Mouse (Mus musculus) spleen, postnatal 10 days (tissue): ENCODE results near the gene Xpc.
"Not testable (repeated sequence)": the region's sequence is repeated elsewhere in the genome, so short reads cannot be mapped to it uniquely, and the experiment has no call there.

Experiments used
- DNase-seq, 2 experiments: peaks; one replicate each; pipeline ENCODE4 v3.0.0; 2021 to 2022; ENCODE audit warnings: low spot score in 2 of 2

Gene Xpc

DNA sequence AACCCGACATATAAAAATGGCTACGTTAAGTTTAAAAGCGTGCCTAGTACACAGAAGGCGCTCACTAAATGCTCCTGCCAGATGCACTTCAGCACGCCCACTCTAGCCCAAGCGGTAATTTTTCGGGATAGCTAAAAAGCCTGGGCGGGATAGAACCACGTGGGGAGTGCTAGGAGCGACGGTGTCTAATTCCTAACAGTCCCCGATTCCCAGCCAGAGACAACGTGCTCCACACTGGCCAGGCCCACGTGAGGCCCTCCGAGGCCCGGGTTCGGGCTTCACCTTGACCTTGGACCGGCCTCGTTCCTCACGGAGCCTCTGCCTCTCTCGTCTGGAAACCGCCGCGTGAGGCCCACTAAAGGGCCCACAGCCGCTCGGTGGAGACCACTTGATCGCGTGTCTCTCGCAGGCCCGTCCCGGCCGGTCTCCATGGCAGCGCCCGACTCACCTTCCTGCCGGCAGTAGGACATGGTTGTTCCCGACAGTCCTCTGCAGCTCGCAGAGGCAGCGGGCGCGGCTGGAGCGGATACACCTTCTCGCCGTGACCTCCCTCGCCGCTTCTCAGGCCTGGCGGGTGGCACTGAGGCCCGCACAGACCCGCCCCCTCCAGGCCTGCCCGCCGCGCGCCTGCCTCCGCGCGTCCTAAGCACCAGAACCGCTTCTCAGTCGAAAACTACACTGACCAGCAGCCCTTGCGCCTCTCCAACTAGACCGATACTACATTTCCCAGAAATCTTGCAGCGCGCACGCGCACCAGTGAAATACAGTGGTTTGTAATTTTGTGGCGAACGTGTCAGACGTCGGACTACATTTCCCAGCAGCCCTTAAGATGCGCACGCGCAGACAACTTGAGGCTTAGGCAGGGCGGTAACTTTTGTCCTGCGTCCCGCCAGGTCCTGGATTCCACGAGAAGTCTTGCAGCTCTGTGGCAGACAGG, 42.6 kb downstream of the Xpc start, which contains the start of the genes Chchd4 and Tmem43:
Chchd4 (minus strand) TSS at position 679 of the 937 bp plus-strand sequence.
Tmem43 (plus strand) TSS at position 836 of the 937 bp plus-strand sequence.
- DNase-seq = peak; percentile 96 to 99

DNA sequence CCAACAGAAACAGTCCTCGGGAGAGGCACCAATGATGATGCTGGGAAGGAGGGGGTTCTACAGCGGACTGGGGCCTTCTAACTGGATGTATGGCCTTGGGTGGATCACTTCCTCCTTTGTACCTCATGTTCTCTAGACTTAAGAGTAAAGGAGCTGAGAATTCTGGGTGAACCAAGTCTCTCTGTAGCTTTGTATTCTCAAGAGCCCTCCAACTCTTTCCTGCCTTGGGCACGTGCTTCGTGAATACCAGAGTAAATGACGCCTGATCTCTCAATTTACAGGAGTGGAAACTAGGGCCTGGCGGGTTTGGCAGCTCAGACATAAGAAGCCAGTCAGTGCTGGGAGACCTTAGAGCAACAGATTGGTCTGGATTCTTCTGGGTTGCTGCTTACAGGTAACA, 43.4 kb downstream of the Xpc start:
- peak in 1 of 2 experiments; percentile 16 for DNase-seq

DNA sequence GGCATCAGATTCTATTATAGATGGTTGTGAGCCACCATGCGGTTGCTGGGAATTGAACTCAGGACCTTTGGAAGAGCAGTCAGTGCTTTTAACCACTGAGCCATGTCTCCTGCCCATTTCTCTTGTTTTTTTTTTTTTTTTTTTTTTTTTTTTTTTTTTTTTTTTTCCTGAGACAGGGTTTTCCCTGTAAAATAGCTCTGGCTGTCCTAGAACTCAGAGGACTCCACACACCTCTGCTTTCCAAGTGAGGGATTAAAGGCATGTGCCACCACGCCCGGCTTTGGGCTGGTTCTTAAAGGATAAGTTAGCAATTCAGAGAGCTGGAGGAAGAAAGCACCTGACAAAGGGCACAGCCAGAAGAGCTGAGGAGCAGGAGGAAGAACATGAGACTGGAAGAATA, 44.3 kb downstream of the Xpc start:
- DNase-seq = not testable (repeated sequence)

DNA sequence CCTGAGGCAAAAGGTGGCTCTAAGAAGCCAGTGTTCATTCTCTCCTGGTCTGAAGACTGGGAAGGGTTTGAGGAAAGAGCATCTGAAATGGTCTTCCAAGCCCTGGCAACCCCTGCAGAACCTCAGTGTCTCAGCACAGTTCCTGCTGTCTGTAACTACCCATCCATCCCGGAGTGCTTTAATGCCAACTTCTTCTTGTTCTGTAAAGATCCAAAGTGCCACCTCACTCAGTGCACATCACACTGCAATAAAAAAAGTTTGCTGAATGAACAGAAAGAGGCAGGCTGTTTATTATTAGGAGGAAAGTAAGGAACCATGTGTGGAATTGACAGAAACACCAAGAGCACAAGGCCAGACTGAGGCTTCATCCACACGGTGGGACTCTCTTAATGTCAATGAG, 45.0 kb downstream of the Xpc start:
- DNase-seq = no peak

DNA sequence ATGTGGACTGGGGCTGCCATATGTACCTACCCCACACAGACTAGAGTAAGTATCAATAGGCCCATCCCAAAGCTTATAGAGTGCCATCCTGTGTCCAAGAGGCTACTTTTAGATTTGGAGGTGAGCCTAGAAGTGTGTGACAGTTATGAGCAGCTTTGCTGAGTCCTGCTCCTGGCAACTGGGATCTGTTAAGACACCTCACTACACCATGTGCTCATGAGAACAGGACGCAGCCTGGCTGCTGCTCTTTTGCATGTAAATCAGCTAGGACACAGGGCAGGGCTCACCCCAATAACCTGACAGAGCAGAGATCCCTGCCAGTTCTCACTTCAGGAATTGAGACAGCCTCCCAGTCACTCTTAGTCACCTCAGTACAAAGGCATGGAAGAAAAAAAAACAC, 48.6 kb downstream of the Xpc start:
- no peak for DNase-seq

DNA sequence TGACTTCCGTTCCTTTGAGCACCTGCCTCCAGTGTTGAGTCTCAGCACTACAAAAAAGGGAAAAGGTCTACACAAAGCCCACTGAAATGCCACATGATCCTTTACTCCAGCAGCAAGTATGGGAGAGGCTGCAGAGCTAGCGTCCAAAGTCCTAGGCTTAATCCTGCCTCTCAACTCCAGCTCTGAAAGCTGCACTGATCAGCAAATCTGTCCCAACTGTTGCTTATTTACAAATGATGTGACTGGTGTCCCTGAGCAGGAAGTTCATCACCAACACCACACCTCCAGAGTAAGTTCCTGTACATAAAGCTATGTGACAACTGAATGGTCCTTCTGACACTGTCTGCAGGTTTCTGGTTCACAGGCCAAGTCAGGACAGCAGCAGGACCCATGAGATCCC, 49.9 kb downstream of the Xpc start:
- no peak for DNase-seq

DNA sequence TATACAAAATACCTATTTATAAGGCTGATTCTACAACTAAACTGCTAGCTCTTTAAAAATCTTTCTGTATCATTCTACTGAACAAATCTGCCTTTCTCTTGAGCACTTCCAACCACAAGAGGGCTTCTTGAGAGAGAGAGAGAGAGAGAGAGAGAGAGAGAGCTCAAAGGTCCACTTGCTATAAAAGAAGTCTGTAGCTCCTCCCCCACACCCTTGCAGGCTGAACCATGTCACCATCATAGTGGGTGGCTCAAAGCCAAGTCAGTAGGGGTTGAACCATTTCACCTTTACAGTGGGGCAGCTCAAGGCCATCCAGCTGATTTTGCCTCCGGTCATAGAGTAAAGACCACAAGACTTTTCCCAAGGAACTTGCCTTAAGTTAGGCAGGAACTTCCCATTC, 56.2 kb downstream of the Xpc start:
- no peak for DNase-seq

DNA sequence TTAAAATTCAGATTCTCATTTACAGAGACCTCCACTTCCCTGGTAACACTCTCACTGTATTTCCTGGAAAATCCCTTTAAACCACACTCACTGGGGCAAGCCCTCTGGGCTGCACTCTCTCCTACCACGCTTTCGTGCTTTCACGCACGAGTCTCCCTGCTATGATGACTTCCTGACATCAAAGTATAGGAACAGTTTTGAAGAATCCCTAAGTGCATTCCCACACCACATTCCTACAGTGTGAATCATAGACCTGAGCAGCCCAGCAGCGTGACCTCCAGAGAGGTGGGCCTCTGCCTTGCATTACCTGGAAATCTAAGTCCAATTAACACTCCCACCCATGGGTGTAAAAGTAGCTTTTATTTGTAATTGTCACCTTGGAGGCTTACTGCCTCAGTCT, 61.1 kb downstream of the Xpc start:
- DNase-seq = no peak

DNA sequence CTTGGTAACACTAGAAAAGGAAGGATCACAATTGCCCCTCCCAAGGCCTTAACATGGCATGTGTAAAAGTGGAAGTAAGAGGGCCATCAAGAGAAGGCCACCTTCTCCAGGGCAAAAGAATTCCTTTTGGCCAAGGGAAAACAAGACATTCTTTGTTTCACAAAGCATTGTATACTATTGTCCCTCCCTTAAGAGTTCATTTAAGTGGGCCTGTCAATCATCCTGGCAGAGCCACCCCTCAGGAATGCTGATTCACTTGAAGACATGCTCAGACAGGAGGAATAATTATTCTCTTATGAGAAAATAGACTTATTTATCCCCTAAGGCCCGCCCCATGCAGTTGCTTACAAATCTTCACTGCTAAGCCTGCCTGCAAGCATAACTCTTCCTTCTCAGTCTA, 63.6 kb downstream of the Xpc start:
- DNase-seq = no peak

DNA sequence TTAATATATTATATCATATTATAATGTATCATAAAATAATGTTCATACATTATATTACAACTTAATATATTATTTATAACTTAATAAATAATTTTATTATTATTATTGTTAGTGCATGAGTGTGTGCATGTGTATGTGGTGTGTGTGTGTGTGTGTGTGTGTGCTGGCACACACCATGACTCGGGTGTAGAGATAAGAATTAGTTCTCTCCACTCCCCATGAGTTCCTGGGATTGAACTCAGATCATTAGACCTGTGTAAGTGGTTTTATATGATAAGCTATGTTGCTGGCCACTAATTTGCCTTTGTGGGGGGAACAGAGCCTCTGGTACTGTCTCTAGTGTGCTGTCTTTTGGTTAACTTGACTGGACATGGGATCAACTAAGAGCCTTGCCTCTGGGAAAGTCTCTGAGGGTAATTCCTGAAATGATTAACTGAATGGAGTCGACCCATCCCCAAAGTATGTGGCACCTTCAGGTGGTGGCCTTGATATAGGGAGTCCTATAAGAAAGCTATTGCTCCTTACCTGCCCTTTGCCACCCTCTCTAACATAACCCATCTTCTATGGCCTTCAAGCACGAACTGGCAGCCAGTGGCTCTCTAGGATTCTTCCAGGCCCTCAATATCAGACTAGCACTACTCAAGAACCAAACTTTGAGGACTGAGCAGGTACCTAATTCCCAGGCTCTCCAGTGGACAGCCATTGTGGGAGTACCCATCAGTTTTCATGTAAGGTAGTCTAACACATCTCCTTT, 66.0 kb downstream of the Xpc start:
- no peak for DNase-seq

DNA sequence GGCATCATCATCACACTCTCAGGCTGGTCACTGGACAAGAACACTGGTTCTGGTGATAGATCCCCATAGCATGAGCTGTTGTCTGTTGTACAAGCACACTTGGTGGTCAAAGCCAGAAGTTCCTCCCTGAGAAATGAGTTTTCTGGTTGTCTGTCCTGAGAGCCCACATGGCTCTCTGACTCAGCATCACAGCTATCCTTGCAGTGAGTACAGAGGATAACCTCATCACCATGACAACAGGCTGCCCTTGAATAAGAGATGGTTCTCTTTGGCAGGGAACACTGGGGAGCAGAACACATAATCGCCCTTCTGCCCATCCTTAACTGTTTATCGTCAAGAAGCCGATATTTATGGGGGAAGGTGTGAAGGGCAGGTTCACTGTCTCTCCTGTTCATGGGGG, 70.4 kb downstream of the Xpc start:
- no peak for DNase-seq

DNA sequence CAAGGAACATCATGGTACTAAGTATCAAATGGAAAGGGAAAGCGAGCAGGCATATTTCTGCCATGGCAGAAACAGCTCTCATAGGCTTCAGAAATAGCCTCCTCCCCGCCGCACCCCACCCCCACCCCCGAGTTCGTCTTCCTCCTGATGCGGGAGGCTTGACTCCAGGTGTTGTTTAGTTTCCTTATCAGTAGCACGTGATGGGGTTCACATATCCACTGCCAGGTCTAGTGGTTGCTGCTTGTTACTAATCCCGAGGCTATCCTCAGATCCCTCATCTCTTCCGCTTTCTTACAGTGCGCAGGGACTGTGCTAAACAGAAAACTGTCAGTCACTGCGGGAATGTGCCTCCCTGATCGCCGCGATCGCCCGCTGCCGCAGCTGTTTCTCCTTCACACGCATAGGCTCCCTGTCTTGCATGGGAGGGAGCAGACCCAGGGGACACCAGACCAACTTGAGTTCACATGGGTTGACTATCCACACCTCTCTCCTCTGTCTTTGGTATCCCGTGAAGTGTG, 74.5 kb downstream of the Xpc start:
- no peak for DNase-seq

DNA sequence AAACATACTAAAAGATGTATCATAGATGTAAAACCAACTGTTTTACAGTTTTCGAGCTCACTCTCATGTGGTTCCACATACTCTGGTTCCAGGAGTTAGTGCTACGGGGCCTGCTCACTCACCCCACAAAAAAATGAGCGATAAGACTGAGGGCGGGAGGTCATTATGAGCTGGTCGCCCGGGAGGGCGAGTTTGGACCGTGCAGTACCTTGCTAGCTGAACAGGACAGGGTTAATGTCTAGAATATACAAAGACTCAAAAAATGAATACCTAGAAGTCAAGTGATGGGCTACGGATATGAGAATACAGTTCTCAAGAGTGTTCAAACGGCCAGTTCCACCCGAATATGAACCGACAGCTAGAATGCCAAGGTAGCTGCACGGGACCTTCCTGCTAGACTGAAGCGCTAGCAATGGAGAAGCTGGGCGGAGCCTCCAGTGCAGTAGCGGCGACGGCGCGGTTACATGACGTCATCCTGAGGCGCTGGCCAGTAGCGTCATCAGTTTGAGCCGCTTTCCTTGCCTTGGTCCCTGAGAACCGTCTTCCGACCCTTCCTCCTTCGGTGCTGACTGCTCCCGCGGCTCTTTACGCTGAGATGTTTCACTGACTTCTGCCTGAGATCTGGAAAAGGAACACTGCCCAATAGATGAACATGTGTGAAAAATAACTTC, 75.1 kb downstream of the Xpc start:
- peak; percentile 87 to 95 for DNase-seq
